Mouse (Mus musculus): ENCODE data around the gene Kctd19.

Kctd19 gene

GRCm38 (mm10) chr8:105422006-105422405 is 8.7 kb upstream of the Kctd19 start:
- DNase-seq (ENCODE audit: low spot score), result no peak

GRCm38 (mm10) chr8:105419800-105420199 is 6.5 kb upstream of the Kctd19 start:
- DNase-seq (ENCODE audit: low spot score), result no peak

- no peak for DNase-seq (ENCODE audit: low spot score)
These were observed 5.7 kb upstream of the Kctd19 start for GRCm38 (mm10) chr8:105418992-105419391.

GRCm38 (mm10) chr8:105409947-105410346 is 3.4 kb downstream of the Kctd19 start:
- no peak for DNase-seq (ENCODE audit: low spot score)

- DNase-seq (ENCODE audit: low spot score), result no peak
These were observed 5.0 kb downstream of the Kctd19 start for GRCm38 (mm10) chr8:105408331-105408730.

GRCm38 (mm10) chr8:105406416-105406815 is 6.9 kb downstream of the Kctd19 start:
- DNase-seq (ENCODE audit: low spot score), result no peak

- no peak for DNase-seq (ENCODE audit: low spot score)
These were observed 8.8 kb downstream of the Kctd19 start for GRCm38 (mm10) chr8:105404496-105404895.

- DNase-seq (ENCODE audit: low spot score), result no peak
These were observed 9.8 kb downstream of the Kctd19 start for GRCm38 (mm10) chr8:105403467-105403866.

GRCm38 (mm10) chr8:105400016-105400415 is 13.3 kb downstream of the Kctd19 start:
- DNase-seq (ENCODE audit: low spot score), result no peak

GRCm38 (mm10) chr8:105397747-105398146 is 15.6 kb downstream of the Kctd19 start:
- peak; percentile 57 for DNase-seq (ENCODE audit: low spot score)

GRCm38 (mm10) chr8:105393915-105394314 is 19.4 kb downstream of the Kctd19 start:
- no peak for DNase-seq (ENCODE audit: low spot score)

- DNase-seq (ENCODE audit: low spot score), result no peak
These were observed 20.1 kb downstream of the Kctd19 start for GRCm38 (mm10) chr8:105393089-105393787.

- no peak for DNase-seq (ENCODE audit: low spot score)
These were observed 24.2 kb downstream of the Kctd19 start for GRCm38 (mm10) chr8:105389096-105389495.

- DNase-seq (ENCODE audit: low spot score), result no peak
These were observed 26.2 kb downstream of the Kctd19 start for GRCm38 (mm10) chr8:105387151-105387550.

- DNase-seq (ENCODE audit: low spot score), result no peak
These were observed 29.2 kb downstream of the Kctd19 start for GRCm38 (mm10) chr8:105384070-105384469.

GRCm38 (mm10) chr8:105380308-105380707 is 33.0 kb downstream of the Kctd19 start:
- DNase-seq (ENCODE audit: low spot score), result no peak

GRCm38 (mm10) chr8:105378673-105379072 is 34.6 kb downstream of the Kctd19 start:
- peak; percentile 81 for DNase-seq (ENCODE audit: low spot score)

- no peak for DNase-seq (ENCODE audit: low spot score)
These were observed 38.8 kb downstream of the Kctd19 start for GRCm38 (mm10) chr8:105374513-105374966.

- no peak for DNase-seq (ENCODE audit: low spot score)
These were observed 40.3 kb downstream of the Kctd19 start, which contains the start of gene Plekhg4 for GRCm38 (mm10) chr8:105373032-105373431. Gene Plekhg4 (plus strand): TSS chr8:105373274.

GRCm38 (mm10) chr8:105372473-105372872 is 40.8 kb downstream of the Kctd19 start:
- DNase-seq (ENCODE audit: low spot score), result no peak

- no peak for DNase-seq (ENCODE audit: low spot score)
These were observed 46.2 kb downstream of the Kctd19 start for GRCm38 (mm10) chr8:105367107-105367506.

- DNase-seq (ENCODE audit: low spot score), result no peak
These were observed 51.3 kb downstream of the Kctd19 start for GRCm38 (mm10) chr8:105361751-105362702.

GRCm38 (mm10) chr8:105359646-105360045 is 53.7 kb downstream of the Kctd19 start:
- no peak for DNase-seq (ENCODE audit: low spot score)
